In genomic region chr13:56992022-56992421, GRCm38 (mm10) we compare ENCODE assay signal across 12 mouse cellular contexts.
A peak's percentile ranks its signal among the peaks of the same experiment; 100 is the strongest.
DNase-seq lines count a peak whose midpoint lies in the region; ATAC-seq and TF ChIP-seq lines count a peak whose summit lies in the region.
"Had no signal": no experiment of that assay in that cellular context is flagged by ENCODE, and none has a peak within 500 bp of the region (broad histone marks: within the 10 kb centered on the region; RNA-seq: fewer than 3 reads in every experiment).

No protein-coding gene starts in this region.

- H3K9me3 ChIP-seq in heart, embryonic 11.5 days (replicated peaks; ENCODE audit: control insufficient read depth, low read length): no peaks in the 10 kb centered on the region
- H3K9me3 ChIP-seq in ES-Bruce4 (replicated peaks; ENCODE audit: control insufficient read depth, insufficient read depth, low read length, poor library complexity, severe bottlenecking) (peaks cover 8% of the 10 kb centered on the region; the same call in 1 of the 2 replicates), ES-E14 (ENCODE audit: control insufficient read depth, insufficient read depth, low read depth, low read length) (no peaks in the 10 kb centered on the region; the same call in 1 of the 2 replicates)
- H3K9me3 ChIP-seq: stomach, embryonic 15.5 days had no signal

- TF ChIP-seq CTCF in left cerebral cortex, adult 2 months (IDR thresholded peaks at IDR 0.05): peak; percentile 11
- peak; percentile 43 for TF ChIP-seq CTCF in ES-Bruce4 (IDR thresholded peaks at IDR 0.05; ENCODE audit: low read depth, low read length)
- TF ChIP-seq CTCF in gastrocnemius, adult 2 months (IDR thresholded peaks at IDR 0.05): no peak

- H3K4me1 ChIP-seq in heart, embryonic 11.5 days (ENCODE audit: control insufficient read depth, insufficient read depth, low read length): no peaks in the 10 kb centered on the region
- H3K4me1 ChIP-seq in ES-Bruce4 (ENCODE audit: control insufficient read depth, insufficient read depth, low read length): no peaks in the 10 kb centered on the region
- no peaks in the 10 kb centered on the region for H3K4me1 ChIP-seq in ES-E14 (ENCODE audit: control insufficient read depth in 2 of 2, insufficient read depth in 2 of 2, low read length in 2 of 2, poor library complexity in 1 of 2)
- H3K4me1 ChIP-seq: forebrain, embryonic 12.5 days; heart, embryonic 13.5 days; liver, embryonic 13.5 days; stomach, embryonic 15.5 days had no signal

- no peak overlapping the region for H3K4me3 ChIP-seq in heart, embryonic 11.5 days (ENCODE audit: low read depth, low read length)
- H3K4me3 ChIP-seq in left cerebral cortex, adult 2 months: no peak overlapping the region
- no peak overlapping the region for H3K4me3 ChIP-seq in ES-Bruce4 (ENCODE audit: low read depth, low read length)
- H3K4me3 ChIP-seq in ES-E14 (ENCODE audit: insufficient read depth in 1 of 2, low read depth in 1 of 2, low read length in 2 of 2, poor library complexity in 1 of 2, severe bottlenecking in 1 of 2): no peak overlapping the region
- H3K4me3 ChIP-seq in gastrocnemius, adult 2 months: no peak overlapping the region
- H3K4me3 ChIP-seq: forebrain, embryonic 12.5 days; heart, embryonic 13.5 days; liver, embryonic 13.5 days; stomach, embryonic 15.5 days had no signal

- no peak for TF ChIP-seq EP300 in ES-Bruce4 (IDR thresholded peaks at IDR 0.05; ENCODE audit: insufficient read depth, low read depth, low read length)

- intact Hi-C loops in left cerebral cortex, adult 2 months (cut with DNase I): no loop called here
- intact Hi-C loops in gastrocnemius, adult 2 months (cut with DNase I): no loop called here

- no peak overlapping the region for H3K4me2 ChIP-seq in heart, embryonic 11.5 days
- H3K4me2 ChIP-seq: forebrain, embryonic 12.5 days; heart, embryonic 13.5 days; liver, embryonic 13.5 days; stomach, embryonic 15.5 days had no signal

- H3K36me3 ChIP-seq in heart, embryonic 11.5 days (ENCODE audit: control insufficient read depth, insufficient read depth, low read length): no peaks in the 10 kb centered on the region
- H3K36me3 ChIP-seq in ES-Bruce4 (ENCODE audit: control insufficient read depth, insufficient read depth, low read length, poor library complexity, severe bottlenecking) (no peaks in the 10 kb centered on the region), ES-E14 (ENCODE audit: control insufficient read depth, insufficient read depth, low read length, poor library complexity, severe bottlenecking) (no peaks in the 10 kb centered on the region)
- H3K36me3 ChIP-seq: forebrain, embryonic 12.5 days; heart, embryonic 13.5 days; liver, embryonic 13.5 days; stomach, embryonic 15.5 days had no signal

- no peak for TF ChIP-seq POLR2A in ES-Bruce4 (IDR thresholded peaks at IDR 0.05; ENCODE audit: insufficient read depth, low read length)

- no peak for ATAC-seq in heart, embryonic 11.5 days (replicated peaks; ENCODE audit: insufficient number of reproducible peaks, low FRiP score, low TSS enrichment)

- no peak overlapping the region for H3K27ac ChIP-seq in heart, embryonic 11.5 days (ENCODE audit: low read depth, low read length)
- H3K27ac ChIP-seq in left cerebral cortex, adult 2 months: no peak overlapping the region
- H3K27ac ChIP-seq in ES-Bruce4 (ENCODE audit: insufficient read depth, low read length) (no peak overlapping the region), ES-E14 (ENCODE audit: insufficient read depth, low read depth, low read length, poor library complexity, severe bottlenecking) (no peak overlapping the region)
- H3K27ac ChIP-seq in gastrocnemius, adult 2 months: no peak overlapping the region
- H3K27ac ChIP-seq: forebrain, embryonic 12.5 days; heart, embryonic 13.5 days; liver, embryonic 13.5 days; stomach, embryonic 15.5 days had no signal

- H3K27me3 ChIP-seq in heart, embryonic 11.5 days (ENCODE audit: control insufficient read depth, insufficient read depth, low read length): no peaks in the 10 kb centered on the region
- no peaks in the 10 kb centered on the region for H3K27me3 ChIP-seq in ES-Bruce4 (ENCODE audit: control insufficient read depth, insufficient read depth, low read length, poor library complexity, severe bottlenecking)
- H3K27me3 ChIP-seq: forebrain, embryonic 12.5 days; heart, embryonic 13.5 days; liver, embryonic 13.5 days; stomach, embryonic 15.5 days had no signal

- DNase-seq in heart, postnatal 4 days: peak; percentile 11
- no peak for DNase-seq in left cerebral cortex, adult 2 months (ENCODE audit: extremely low spot score in 1 of 2, low spot score in 2 of 2)
- DNase-seq in left cerebral cortex, adult 8-10 months (ENCODE audit: low spot score in 2 of 2): no peak
- peak; percentile 27 for DNase-seq in ES-E14 (ENCODE audit: low read depth, low spot score)
- no peak for DNase-seq in gastrocnemius, adult 2 months
- DNase-seq: kidney, adult 11 months; liver, embryonic 13.5 days had no signal

- in situ Hi-C loops in ES-E14 (cut with MboI; ENCODE audit: low sequenced_read_pairs in 2 of 2, unreplicated experiment in 2 of 2): no loop called here

- H3K9ac ChIP-seq in heart, embryonic 11.5 days (ENCODE audit: low read depth, low read length): no peak overlapping the region
- no peak overlapping the region for H3K9ac ChIP-seq in ES-Bruce4 (ENCODE audit: low read depth, poor library complexity, severe bottlenecking)
- no peak overlapping the region for H3K9ac ChIP-seq in ES-E14 (ENCODE audit: insufficient read depth, low read depth, low read length, poor library complexity, severe bottlenecking)
- H3K9ac ChIP-seq: forebrain, embryonic 12.5 days; heart, embryonic 13.5 days; liver, embryonic 13.5 days; stomach, embryonic 15.5 days had no signal

TF ChIP-seq in ES-E14, 5 proteins besides CTCF, POLR2A, EP300 and RAD21:
- TF ChIP-seq MAFK (IDR thresholded peaks at IDR 0.05; ENCODE audit: insufficient read depth, low read depth, low read length) (no peak), ZNF384 (IDR thresholded peaks at IDR 0.05; ENCODE audit: low read depth, low read length) (no peak), HCFC1 (IDR thresholded peaks at IDR 0.05; ENCODE audit: borderline replicate concordance, insufficient read depth, low read length) (no peak), CHD2 (IDR thresholded peaks at IDR 0.05; ENCODE audit: low read depth, low read length) (no peak), ZC3H11A (IDR thresholded peaks at IDR 0.05; ENCODE audit: borderline replicate concordance, low read depth, low read length) (peak; percentile 89)

Comparison
In these comparisons a context has a peak if more than half of its experiments do, and no peak if none do; other contexts are left out.
1. DNase-seq: peak in heart, postnatal 4 days (single experiment) and ES-E14 (single experiment); none in left cerebral cortex, adult 2 months (0 of 2), left cerebral cortex, adult 8-10 months (0 of 2) and gastrocnemius, adult 2 months (single experiment).